ENCODE assay signal across 15 mouse cellular contexts in the genomic region with DNA sequence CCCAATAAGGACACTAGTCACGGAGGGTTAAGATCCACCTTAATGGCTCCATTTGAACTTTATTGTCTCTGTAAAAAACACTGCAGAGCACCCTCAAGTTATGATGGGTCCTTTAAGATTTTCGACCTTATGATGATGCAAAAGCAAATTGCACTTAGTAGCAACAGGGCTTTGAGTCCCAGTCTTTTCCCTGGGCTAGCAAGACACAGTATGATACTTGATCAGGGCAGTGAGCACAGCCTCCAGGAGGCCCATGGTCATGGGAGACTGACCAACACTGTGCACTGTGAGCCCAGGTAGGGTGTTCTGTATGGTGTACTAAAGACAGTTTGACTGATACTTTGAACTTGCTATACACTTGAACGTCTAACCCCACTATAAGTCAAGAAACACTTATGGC.
"Had no signal": no experiment of that assay in that cellular context is flagged by ENCODE, and none has a peak within 500 bp of the region (broad histone marks: within the 10 kb centered on the region; RNA-seq: fewer than 3 reads in every experiment).

No protein-coding gene starts in this region.

- DNase-seq: lung, adult 18-20 months; lung, embryonic 14.5 days; lung, postnatal 10 days; lung, postnatal 36 days; right cerebral cortex, postnatal 14 days; thymus, adult 2 months; thymus, postnatal 25 days; thymus, postnatal 4 days had no signal

- H3K27ac ChIP-seq: macrophage; midbrain, embryonic 13.5 days; midbrain, embryonic 15.5 days; neural tube, embryonic 12.5 days; stomach, embryonic 15.5 days; stomach, postnatal 0 days had no signal

- H3K4me1 ChIP-seq: megakaryocyte, embryonic 14.5 days; midbrain, embryonic 15.5 days; neural tube, embryonic 12.5 days; stomach, embryonic 15.5 days had no signal

- ATAC-seq: midbrain, embryonic 13.5 days; midbrain, embryonic 15.5 days had no signal

- H3K4me3 ChIP-seq: megakaryocyte, embryonic 14.5 days; midbrain, embryonic 13.5 days; midbrain, embryonic 15.5 days; neural tube, embryonic 12.5 days; stomach, embryonic 15.5 days had no signal
